Mouse (Mus musculus) embryonic facial prominence, embryonic 13.5 days (tissue): ENCODE data around the gene Card14. TPM values are rescaled to one million over a fixed set of nuclear protein-coding genes. Genes with fewer than 3 reads are reported as not detected.
"Not testable (repeated sequence)": the region's sequence is repeated elsewhere in the genome, so short reads cannot be mapped to it uniquely, and the experiment has no call there.

ENCODE experiments used
- ATAC-seq: fragments of 200-750 bp; cut with Nextera tagmentation; 2 replicates; pipeline ENCODE4 v1.8.0; 2017; ENCODE audit warnings: low read depth; ENCODE audit not compliant: insufficient number of reproducible peaks, insufficient read depth, low FRiP score, low TSS enrichment
- H3K27ac ChIP-seq: fragments of 300-500 bp; sonication (generic); 2 replicates; pipeline ENCODE4 v1.5.1; 2015; ENCODE audit warnings: moderate library complexity, mild to moderate bottlenecking, inconsistent platforms
- H3K27me3 ChIP-seq: fragments of 300-500 bp; sonication (generic); 2 replicates; pipeline ENCODE4 v1.6.1; 2015; ENCODE audit warnings: mild to moderate bottlenecking, inconsistent platforms
- H3K36me3 ChIP-seq: fragments of 300-500 bp; sonication (generic); 2 replicates; pipeline ENCODE4 v1.6.1; 2015; ENCODE audit warnings: mild to moderate bottlenecking, inconsistent platforms
- H3K4me1 ChIP-seq: fragments of 300-500 bp; sonication (generic); 2 replicates; pipeline ENCODE4 v1.6.1; 2015; ENCODE audit warnings: inconsistent platforms
- H3K4me2 ChIP-seq: fragments of 300-500 bp; sonication (generic); 2 replicates; pipeline ENCODE4 v1.6.1; 2015; ENCODE audit warnings: moderate library complexity, mild to moderate bottlenecking, inconsistent platforms
- H3K4me3 ChIP-seq: fragments of 300-500 bp; sonication (generic); 2 replicates; pipeline ENCODE4 v1.5.1; 2015; ENCODE audit warnings: mild to moderate bottlenecking, inconsistent platforms
- H3K9ac ChIP-seq: fragments of 300-500 bp; sonication (generic); 2 replicates; pipeline ENCODE4 v1.6.1; 2015; ENCODE audit warnings: mild to moderate bottlenecking, inconsistent platforms
- H3K9me3 ChIP-seq: fragments of 300-500 bp; sonication (generic); 2 replicates; pipeline ENCODE4 v1.6.1; 2016; ENCODE audit warnings: inconsistent platforms
- WGBS: fragments of 180-500 bp; shearing (Covaris S2); methylation state at CpG from one replicate; pipeline ENCODE4 v1.1.7; 2015; ENCODE audit warnings: mixed read lengths; 5-methylcytosine and 5-hydroxymethylcytosine counted together
- polyA plus RNA-seq: library from polyadenylated mRNA; unstranded; fragments of >200 nt; fragmentation: Nextera tagmentation; extraction: Ambion mirVana; gene quantifications from 2 replicates; pipeline ENCODE4 v1.2.1, GENCODE M21; 2015

The Card14 gene
- polyA plus RNA-seq, 1 experiment from 2014 or later, result 1.2 TPM

- Histone ChIP-seq H3K27me3 (no peaks in the 10 kb centered on the region), H3K9me3 (no peaks in the 10 kb centered on the region), H3K4me1 (peaks cover 3% of the 10 kb centered on the region; the same call in 1 of the 2 replicates), H3K4me2 (0 out of 2 replicates have a peak overlapping the region, but pooled peaks have one; percentile 20), H3K36me3 (peaks cover 51% of the 10 kb centered on the region), H3K4me3 (no peak overlapping the region), H3K27ac (no peak overlapping the region), H3K9ac (no peak overlapping the region)
- peak; percentile 71; the same call in 1 of the 2 replicates for ATAC-seq
- WGBS, result 30% methylated on average over 11 of the region's 11 CpGs
These were observed 56.1 kb downstream of the Card14 start for GRCm38 (mm10) chr11:119363534-119364145.

DNA sequence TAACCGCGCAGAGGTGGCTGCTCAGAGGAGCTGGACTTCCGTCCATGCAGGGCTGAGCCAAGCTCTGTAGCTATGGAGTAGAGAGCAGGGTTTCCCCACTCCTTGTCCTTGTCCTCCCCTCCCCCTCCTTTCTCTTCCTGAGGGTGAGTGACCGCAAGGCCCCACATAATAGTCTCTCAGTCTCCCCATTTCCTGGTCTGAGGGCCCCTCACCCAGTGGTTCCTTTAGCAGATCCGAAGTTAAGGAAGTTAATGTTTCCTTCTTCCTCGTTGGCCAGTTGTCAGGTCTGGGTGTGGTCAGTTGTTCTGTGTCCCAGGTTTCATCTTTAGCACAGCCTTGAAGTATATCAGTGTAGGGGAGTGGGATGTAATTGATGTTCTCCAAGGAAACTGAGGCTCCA lies 67.9 kb downstream of the Card14 start:
- Histone ChIP-seq H3K4me1 (no peaks in the 10 kb centered on the region), H3K4me2 (no peak overlapping the region), H3K9ac (no peak overlapping the region), H3K27ac (no peak overlapping the region), H3K27me3 (no peaks in the 10 kb centered on the region), H3K4me3 (no peak overlapping the region), H3K9me3 (no peaks in the 10 kb centered on the region), H3K36me3 (peaks cover 40% of the 10 kb centered on the region)
- 70% methylated on average over 6 of the region's 6 CpGs for WGBS
- ATAC-seq, result no peak

- H3K9me3 ChIP-seq, result no peaks in the 10 kb centered on the region
- no peak overlapping the region for H3K27ac ChIP-seq
- H3K4me2 ChIP-seq, result no peak overlapping the region
- 93% methylated on average over 11 of the region's 11 CpGs for WGBS
- H3K9ac ChIP-seq, result no peak overlapping the region
- no peak for ATAC-seq
- no peaks in the 10 kb centered on the region for H3K4me1 ChIP-seq
- no peaks in the 10 kb centered on the region for H3K27me3 ChIP-seq
- H3K36me3 ChIP-seq, result peaks cover 46% of the 10 kb centered on the region
- no peak overlapping the region for H3K4me3 ChIP-seq
These were observed 69.8 kb downstream of the Card14 start for GRCm38 (mm10) chr11:119377326-119377725.

DNA sequence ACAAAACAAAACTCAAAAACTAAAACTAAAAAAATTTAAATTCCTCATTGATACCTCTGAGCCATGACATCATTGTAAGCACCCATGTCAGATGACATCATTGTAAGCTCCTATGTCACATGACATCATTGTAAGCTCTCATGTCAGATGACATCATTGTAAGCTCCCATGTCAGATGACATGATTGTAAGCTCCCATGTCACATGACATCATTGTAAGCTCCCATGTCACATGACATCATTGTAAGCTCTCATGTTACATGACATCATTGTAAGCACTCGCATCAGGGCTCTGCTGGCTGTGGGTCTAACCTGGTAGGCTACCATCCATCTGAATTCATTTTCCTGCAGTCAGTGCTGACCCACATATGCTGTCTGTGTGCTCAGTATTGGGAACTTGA lies 71.0 kb downstream of the Card14 start:
- ATAC-seq, result no peak
- Histone ChIP-seq H3K36me3 (peaks cover 46% of the 10 kb centered on the region), H3K27ac (no peak overlapping the region), H3K9me3 (no peaks in the 10 kb centered on the region), H3K27me3 (no peaks in the 10 kb centered on the region), H3K4me2 (no peak overlapping the region), H3K4me3 (no peak overlapping the region), H3K9ac (no peak overlapping the region), H3K4me1 (no peaks in the 10 kb centered on the region)
- 80% methylated on average over 1 of the region's 1 CpGs for WGBS

- no peak for ATAC-seq
- WGBS, result 80% methylated on average over 9 of the region's 9 CpGs
- H3K36me3 ChIP-seq, result peaks cover 41% of the 10 kb centered on the region
These were observed 74.2 kb downstream of the Card14 start for GRCm38 (mm10) chr11:119381631-119382337.

GRCm38 (mm10) chr11:119382338-119382850 lies 74.8 kb downstream of the Card14 start:
- Histone ChIP-seq H3K9me3 (no peaks in the 10 kb centered on the region), H3K4me1 (no peaks in the 10 kb centered on the region), H3K36me3 (peaks cover 35% of the 10 kb centered on the region), H3K4me3 (no peak overlapping the region), H3K4me2 (no peak overlapping the region), H3K27me3 (peaks cover 1% of the 10 kb centered on the region; the same call in 1 of the 2 replicates), H3K9ac (no peak overlapping the region), H3K27ac (no peak overlapping the region)
- 56% methylated on average over 6 of the region's 6 CpGs for WGBS
- ATAC-seq, result no peak

More at GRCm38 (mm10) chr11:119381631-119382337, 74.2 kb downstream of the Card14 start:
- H3K4me3 ChIP-seq, result no peak overlapping the region
- no peak overlapping the region for H3K4me2 ChIP-seq
- H3K27me3 ChIP-seq, result no peaks in the 10 kb centered on the region
- H3K27ac ChIP-seq, result no peak overlapping the region
- H3K4me1 ChIP-seq, result no peaks in the 10 kb centered on the region
- H3K9me3 ChIP-seq, result no peaks in the 10 kb centered on the region
- H3K9ac ChIP-seq, result no peak overlapping the region

DNA sequence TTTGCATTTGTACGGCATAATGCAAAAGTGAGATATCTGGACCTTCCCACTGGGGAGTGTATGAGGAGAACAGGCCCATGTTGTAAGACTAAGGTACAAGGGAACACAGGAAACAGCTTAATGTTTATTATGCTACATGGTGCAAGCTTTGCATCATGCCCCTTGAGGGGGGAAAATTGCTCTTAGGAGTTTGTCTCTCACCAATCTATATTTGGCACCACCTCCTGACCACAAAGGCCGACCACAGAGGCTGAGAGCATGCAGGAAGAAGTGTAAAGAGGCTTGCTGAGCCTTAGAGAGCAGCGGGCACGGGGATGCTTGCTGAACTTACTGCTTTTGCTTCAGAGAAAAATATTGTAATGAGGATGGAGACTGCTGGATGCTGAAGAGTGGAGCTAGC lies 77.3 kb downstream of the Card14 start:
- Histone ChIP-seq H3K27ac (no peak overlapping the region), H3K4me1 (peaks cover 4% of the 10 kb centered on the region), H3K4me2 (no peak overlapping the region), H3K4me3 (no peak overlapping the region), H3K9ac (no peak overlapping the region), H3K9me3 (no peaks in the 10 kb centered on the region), H3K36me3 (peaks cover 11% of the 10 kb centered on the region), H3K27me3 (peaks cover 27% of the 10 kb centered on the region)
- no peak for ATAC-seq
- WGBS, result 64% methylated on average over 4 of the region's 4 CpGs

DNA sequence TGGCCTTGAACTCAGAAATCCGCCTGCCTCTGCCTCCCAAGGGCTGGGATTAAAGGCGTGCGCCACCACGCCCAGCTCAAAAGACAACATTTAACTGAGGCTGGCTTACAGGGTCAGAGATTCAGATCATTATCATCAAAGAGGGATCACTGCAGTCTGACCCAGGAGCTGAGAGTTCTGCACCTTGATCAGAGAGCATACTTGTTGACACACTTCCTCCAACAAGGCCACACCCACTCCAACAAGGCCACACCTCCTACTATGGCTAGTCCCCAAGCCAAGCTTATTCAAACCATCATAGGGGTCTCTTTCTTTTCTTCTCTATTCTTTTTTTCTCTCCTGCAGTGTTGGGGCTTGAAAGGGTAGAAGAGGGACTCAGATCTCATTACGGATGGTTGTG lies 78.7 kb downstream of the Card14 start:
- Histone ChIP-seq H3K36me3 (0 out of 2 replicates have a peak, but pooled peaks cover 2% of the 10 kb centered on the region), H3K4me2 (no peak overlapping the region), H3K4me3 (no peak overlapping the region), H3K9me3 (no peaks in the 10 kb centered on the region), H3K27ac (no peak overlapping the region), H3K4me1 (peaks cover 17% of the 10 kb centered on the region), H3K27me3 (peaks cover 41% of the 10 kb centered on the region), H3K9ac (no peak overlapping the region)
- 96% methylated on average over 5 of the region's 5 CpGs for WGBS
- ATAC-seq, result no peak

DNA sequence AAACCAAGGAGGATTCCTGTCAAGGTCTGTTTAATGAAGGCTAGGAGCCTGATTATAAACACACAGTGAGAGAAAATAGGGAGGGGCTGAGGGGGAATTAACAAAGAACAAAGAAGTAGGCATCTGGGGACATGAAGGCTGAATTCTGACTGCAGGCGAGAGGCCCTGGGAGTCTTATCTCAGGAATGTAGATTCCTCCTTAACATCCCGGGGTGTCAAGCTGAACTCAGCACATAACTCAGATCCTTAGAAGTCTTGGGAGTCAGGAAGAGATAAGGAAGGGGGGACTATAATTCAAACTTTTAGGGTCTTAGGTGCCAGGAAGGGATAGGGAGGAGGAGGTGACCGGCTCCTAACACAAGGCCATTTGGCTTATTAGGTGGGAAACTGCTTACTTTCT lies 79.7 kb downstream of the Card14 start:
- not testable (repeated sequence) for ATAC-seq, H3K9me3 ChIP-seq, H3K4me3 ChIP-seq, H3K4me2 ChIP-seq, H3K9ac ChIP-seq, H3K27ac ChIP-seq, H3K36me3 ChIP-seq
- WGBS, result 30% methylated on average over 3 of the region's 3 CpGs
- H3K27me3 ChIP-seq, result peaks cover 50% of the 10 kb centered on the region
- peaks cover 23% of the 10 kb centered on the region for H3K4me1 ChIP-seq

GRCm38 (mm10) chr11:119389851-119390270 lies 82.3 kb downstream of the Card14 start:
- H3K9me3 ChIP-seq, result no peaks in the 10 kb centered on the region
- H3K27me3 ChIP-seq, result peaks cover 75% of the 10 kb centered on the region
- ATAC-seq, result no peak
- no peak overlapping the region; the same call in 1 of the 2 replicates for H3K27ac ChIP-seq
- peaks cover 32% of the 10 kb centered on the region for H3K4me1 ChIP-seq
- peak overlapping the region; percentile 72 for H3K9ac ChIP-seq
- H3K36me3 ChIP-seq, result no peaks in the 10 kb centered on the region
- peak overlapping the region; percentile 66 for H3K4me3 ChIP-seq
- H3K4me2 ChIP-seq, result peak overlapping the region; percentile 97
- 1% methylated on average over 35 of the region's 35 CpGs for WGBS

DNA sequence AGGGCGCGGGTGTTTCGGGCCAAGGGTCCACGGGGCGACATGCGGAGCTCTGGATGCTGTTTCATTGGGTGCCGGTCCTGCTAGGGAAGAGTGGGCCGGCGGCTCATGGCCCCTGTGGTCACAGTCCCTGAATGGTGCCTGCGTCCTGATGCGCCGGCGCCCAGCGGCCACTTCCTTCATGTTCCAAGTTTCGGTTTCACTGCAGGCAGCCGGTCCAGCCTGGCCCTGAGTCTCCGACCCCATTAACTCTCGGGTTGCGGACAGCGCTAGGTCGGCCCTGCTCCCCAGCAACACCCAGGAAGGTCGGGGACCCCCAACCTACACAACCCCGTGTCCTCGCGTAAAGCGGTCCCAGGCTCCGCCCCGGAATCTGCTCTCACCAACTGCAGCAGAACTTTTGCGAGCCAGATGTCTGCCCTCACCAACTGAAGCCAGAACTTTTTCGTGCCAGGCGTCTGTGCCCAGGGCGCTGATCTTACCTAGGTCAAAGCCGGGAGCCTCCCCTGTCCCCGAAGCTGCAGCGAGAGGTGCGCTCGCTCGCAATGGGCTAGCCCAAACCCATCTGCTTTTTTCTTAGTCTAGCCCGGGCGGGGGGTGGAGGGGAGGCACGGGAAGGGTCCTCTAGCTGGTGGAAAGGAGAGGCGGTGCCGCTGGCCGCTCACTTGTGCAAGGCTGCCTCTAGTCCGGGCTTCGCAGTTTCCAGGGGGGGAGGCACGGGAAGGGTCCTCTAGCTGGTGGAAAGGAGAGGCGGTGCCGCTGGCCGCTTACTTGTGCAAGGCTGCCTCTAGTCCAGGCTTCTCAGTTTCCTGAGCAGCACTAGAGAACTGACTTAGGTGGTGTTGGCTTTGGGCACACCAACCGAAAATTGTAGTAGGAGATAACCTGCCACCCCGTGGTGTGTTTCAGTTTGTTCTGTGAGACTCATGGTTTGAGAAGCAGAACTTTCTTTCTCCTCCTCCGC lies 83.0 kb downstream of the Card14 start:
- H3K27ac ChIP-seq, result no peak overlapping the region; the same call in 1 of the 2 replicates
- 2% methylated on average over 53 of the region's 53 CpGs for WGBS
- ATAC-seq, result no peak
- H3K36me3 ChIP-seq, result no peaks in the 10 kb centered on the region
- H3K4me3 ChIP-seq, result peak overlapping the region; percentile 66
- peaks cover 32% of the 10 kb centered on the region for H3K4me1 ChIP-seq
- H3K4me2 ChIP-seq, result peak overlapping the region; percentile 97
- peaks cover 82% of the 10 kb centered on the region for H3K27me3 ChIP-seq
- no peaks in the 10 kb centered on the region for H3K9me3 ChIP-seq
- peak overlapping the region; percentile 72 for H3K9ac ChIP-seq
